Mouse (Mus musculus): Measurements from ENCODE around the gene Lrrc4. TPM values are rescaled to one million over a fixed set of nuclear protein-coding genes. Genes with fewer than 3 reads are reported as not detected.

The Lrrc4 gene
- polyA plus RNA-seq, 1 experiment from 2014 or later = 0.87 TPM

DNA sequence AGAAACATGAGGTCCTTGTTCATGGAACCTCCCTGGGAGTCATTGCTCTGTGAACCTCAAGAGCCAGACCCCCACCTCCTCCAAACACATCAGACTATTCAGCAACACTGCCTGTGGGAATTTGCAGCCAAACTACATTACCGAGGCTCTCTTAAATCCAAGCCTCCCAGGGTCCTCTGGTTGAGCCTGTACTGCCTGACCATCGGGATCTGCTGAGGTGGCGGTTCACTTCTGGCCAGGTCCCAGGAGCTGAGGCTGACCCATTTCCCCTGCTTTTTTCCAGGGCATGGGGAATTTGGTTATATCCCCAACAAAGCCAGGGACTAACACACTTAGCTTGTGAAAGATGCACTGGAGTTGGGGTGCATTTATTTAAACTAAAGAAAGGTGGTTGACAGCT, 4.0 kb downstream of the Lrrc4 start:
- WGBS = 50% methylated on average over 3 of the region's 3 CpGs
- ATAC-seq (ENCODE audit: insufficient number of reproducible peaks, insufficient read depth, low FRiP score, low read depth) = no peak
- 0 out of 2 replicates have a peak, but pooled peaks cover 3% of the 10 kb centered on the region for H3K4me1 ChIP-seq (ENCODE audit: control insufficient read depth, insufficient read depth, low read length)

DNA sequence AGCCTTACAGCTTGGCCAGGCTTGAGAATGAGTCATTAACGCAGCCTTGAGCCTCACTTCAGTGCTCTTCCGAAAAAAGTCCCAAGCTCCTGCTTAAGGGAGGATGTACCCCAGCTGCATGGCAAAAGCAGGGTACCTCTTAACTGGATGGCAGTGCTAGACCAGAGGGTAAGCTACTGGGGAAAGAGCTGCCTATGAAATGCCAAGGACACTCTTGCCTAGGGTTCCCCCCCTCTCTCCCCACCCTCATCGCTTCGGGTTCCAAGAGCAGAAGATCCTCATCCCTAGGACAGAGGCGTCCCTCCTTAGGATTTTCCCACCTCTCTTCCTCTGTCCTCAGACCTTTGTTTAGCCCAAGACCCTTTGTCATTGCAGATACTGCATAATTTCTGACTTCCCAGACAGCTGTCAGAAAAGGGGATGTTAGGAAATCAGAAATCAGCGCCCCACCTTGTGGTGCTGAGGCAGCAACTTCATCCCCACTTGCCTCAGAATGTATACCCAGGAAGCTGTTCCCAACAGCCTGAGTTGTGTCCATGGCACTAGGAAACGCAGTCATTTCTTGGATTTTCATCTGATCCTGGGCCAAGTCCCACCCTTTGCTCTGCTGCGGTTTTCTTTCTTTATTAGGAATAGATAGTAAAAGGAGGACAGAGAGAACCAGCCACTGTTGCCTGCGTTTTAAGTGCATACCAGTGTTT, 4.7 kb downstream of the Lrrc4 start:
- 68% methylated on average over 9 of the region's 9 CpGs for WGBS
- Histone ChIP-seq H3K9ac (replicated peaks; ENCODE audit: low read depth, low read length) (no peak overlapping the region), H3K36me3 (ENCODE audit: control insufficient read depth, insufficient read depth, low read length) (no peaks in the 10 kb centered on the region), H3K4me2 (replicated peaks; ENCODE audit: low read depth, low read length) (no peak overlapping the region), H3K4me1 (ENCODE audit: control insufficient read depth, insufficient read depth, low read length) (0 out of 2 replicates have a peak, but pooled peaks cover 3% of the 10 kb centered on the region), H3K27ac (ENCODE audit: low read length) (no peak overlapping the region), H3K4me3 (ENCODE audit: low read depth, low read length) (no peak overlapping the region), H3K27me3 (ENCODE audit: control insufficient read depth, insufficient read depth, low read length) (peaks cover 14% of the 10 kb centered on the region), H3K9me3 (ENCODE audit: control insufficient read depth, low read depth, low read length) (no peaks in the 10 kb centered on the region)
- no peak for ATAC-seq (ENCODE audit: insufficient number of reproducible peaks, insufficient read depth, low FRiP score, low read depth)

More for the DNA sequence above, 4.0 kb downstream of the Lrrc4 start:
- H3K36me3 ChIP-seq (ENCODE audit: control insufficient read depth, insufficient read depth, low read length) = no peaks in the 10 kb centered on the region
- H3K9me3 ChIP-seq (ENCODE audit: control insufficient read depth, low read depth, low read length) = no peaks in the 10 kb centered on the region
- H3K4me2 ChIP-seq (replicated peaks; ENCODE audit: low read depth, low read length) = no peak overlapping the region
- no peak overlapping the region for H3K4me3 ChIP-seq (ENCODE audit: low read depth, low read length)
- H3K27ac ChIP-seq (ENCODE audit: low read length) = no peak overlapping the region
- peaks cover 14% of the 10 kb centered on the region for H3K27me3 ChIP-seq (ENCODE audit: control insufficient read depth, insufficient read depth, low read length)
- H3K9ac ChIP-seq (replicated peaks; ENCODE audit: low read depth, low read length) = no peak overlapping the region

DNA sequence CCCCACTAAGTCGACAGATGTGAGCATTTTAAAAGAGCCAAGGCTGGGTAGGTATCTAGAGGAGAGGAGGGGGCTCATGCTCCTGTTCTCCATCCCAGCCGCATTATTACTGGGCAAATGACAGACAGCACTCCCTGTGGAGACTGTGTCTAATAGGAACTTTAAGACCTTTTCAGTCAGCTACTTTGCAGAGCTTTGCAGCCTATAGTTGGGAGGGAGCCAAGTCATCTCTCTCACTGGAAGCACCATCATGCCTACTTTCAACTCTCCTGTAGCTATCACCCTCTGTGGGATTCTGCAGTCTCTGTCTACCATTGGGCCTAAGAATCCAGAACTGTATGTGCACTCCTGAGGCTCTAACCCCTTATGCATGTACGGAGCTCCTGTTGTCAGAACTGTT, 5.7 kb downstream of the Lrrc4 start:
- 82% methylated on average over 3 of the region's 3 CpGs for WGBS
- ATAC-seq (ENCODE audit: insufficient number of reproducible peaks, insufficient read depth, low FRiP score, low read depth) = no peak

DNA sequence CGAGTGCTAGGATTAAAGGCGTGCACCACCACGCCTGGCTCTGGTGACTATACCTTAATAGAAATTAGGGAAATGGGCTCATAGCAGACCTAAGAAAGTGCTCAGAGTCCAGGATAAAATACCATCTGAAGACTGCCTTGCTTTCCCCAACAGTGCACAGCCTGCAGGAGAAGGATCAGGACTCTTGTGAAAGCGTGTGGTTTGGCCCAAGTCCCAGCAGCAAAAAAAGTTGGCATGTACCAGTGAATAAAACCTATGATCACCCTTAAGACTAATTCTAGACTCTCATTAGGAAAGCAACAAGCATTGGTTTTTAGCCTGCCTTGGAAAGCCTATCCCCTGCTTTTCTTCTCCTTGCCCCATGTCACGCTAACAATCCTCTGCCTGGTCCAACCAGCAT, 7.7 kb downstream of the Lrrc4 start:
- H3K4me2 ChIP-seq (replicated peaks; ENCODE audit: low read depth, low read length) = no peak overlapping the region
- no peak overlapping the region for H3K27ac ChIP-seq (ENCODE audit: low read length)
- no peaks in the 10 kb centered on the region for H3K9me3 ChIP-seq (ENCODE audit: control insufficient read depth, low read depth, low read length)
- 93% methylated on average over 5 of the region's 5 CpGs for WGBS
- H3K36me3 ChIP-seq (ENCODE audit: control insufficient read depth, insufficient read depth, low read length) = no peaks in the 10 kb centered on the region
- H3K4me1 ChIP-seq (ENCODE audit: control insufficient read depth, insufficient read depth, low read length) = 0 out of 2 replicates have a peak, but pooled peaks cover 3% of the 10 kb centered on the region
- ATAC-seq (ENCODE audit: insufficient number of reproducible peaks, insufficient read depth, low FRiP score, low read depth) = no peak
- H3K9ac ChIP-seq (replicated peaks; ENCODE audit: low read depth, low read length) = no peak overlapping the region
- no peak overlapping the region for H3K4me3 ChIP-seq (ENCODE audit: low read depth, low read length)
- H3K27me3 ChIP-seq (ENCODE audit: control insufficient read depth, insufficient read depth, low read length) = no peaks in the 10 kb centered on the region

More for the DNA sequence above, 5.7 kb downstream of the Lrrc4 start:
- Histone ChIP-seq H3K4me1 (ENCODE audit: control insufficient read depth, insufficient read depth, low read length) (0 out of 2 replicates have a peak, but pooled peaks cover 3% of the 10 kb centered on the region), H3K36me3 (ENCODE audit: control insufficient read depth, insufficient read depth, low read length) (no peaks in the 10 kb centered on the region), H3K27me3 (ENCODE audit: control insufficient read depth, insufficient read depth, low read length) (peaks cover 8% of the 10 kb centered on the region; the same call in 1 of the 2 replicates), H3K9me3 (ENCODE audit: control insufficient read depth, low read depth, low read length) (no peaks in the 10 kb centered on the region), H3K27ac (ENCODE audit: low read length) (no peak overlapping the region), H3K4me2 (replicated peaks; ENCODE audit: low read depth, low read length) (no peak overlapping the region), H3K9ac (replicated peaks; ENCODE audit: low read depth, low read length) (no peak overlapping the region), H3K4me3 (ENCODE audit: low read depth, low read length) (no peak overlapping the region)

DNA sequence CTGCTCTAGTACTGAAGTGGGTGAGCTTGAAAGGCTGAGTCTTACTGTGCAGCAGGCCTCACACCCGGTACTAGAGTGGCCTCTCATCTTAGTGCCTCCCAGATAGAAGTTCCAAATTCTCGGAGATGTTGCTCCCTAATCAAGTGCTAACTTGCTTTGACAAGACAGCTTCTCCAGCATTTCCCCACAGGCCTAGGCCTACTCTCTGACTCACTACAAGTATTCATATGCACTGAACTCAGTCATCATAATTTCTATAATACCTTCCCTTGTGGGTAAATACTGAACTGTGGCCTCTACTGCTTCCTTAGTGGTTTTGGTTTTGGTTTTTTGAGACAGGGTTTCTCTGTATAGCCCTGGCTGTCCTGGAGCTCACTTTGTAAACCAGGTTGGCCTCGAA, 8.2 kb downstream of the Lrrc4 start:
- H3K9ac ChIP-seq (replicated peaks; ENCODE audit: low read depth, low read length) = no peak overlapping the region
- no peaks in the 10 kb centered on the region for H3K36me3 ChIP-seq (ENCODE audit: control insufficient read depth, insufficient read depth, low read length)
- H3K4me2 ChIP-seq (replicated peaks; ENCODE audit: low read depth, low read length) = no peak overlapping the region
- H3K4me1 ChIP-seq (ENCODE audit: control insufficient read depth, insufficient read depth, low read length) = 0 out of 2 replicates have a peak, but pooled peaks cover 3% of the 10 kb centered on the region
- no peak for ATAC-seq (ENCODE audit: insufficient number of reproducible peaks, insufficient read depth, low FRiP score, low read depth)
- WGBS = 85% methylated on average over 3 of the region's 3 CpGs
- no peak overlapping the region for H3K27ac ChIP-seq (ENCODE audit: low read length)
- H3K9me3 ChIP-seq (ENCODE audit: control insufficient read depth, low read depth, low read length) = no peaks in the 10 kb centered on the region
- no peak overlapping the region for H3K4me3 ChIP-seq (ENCODE audit: low read depth, low read length)
- no peaks in the 10 kb centered on the region for H3K27me3 ChIP-seq (ENCODE audit: control insufficient read depth, insufficient read depth, low read length)

DNA sequence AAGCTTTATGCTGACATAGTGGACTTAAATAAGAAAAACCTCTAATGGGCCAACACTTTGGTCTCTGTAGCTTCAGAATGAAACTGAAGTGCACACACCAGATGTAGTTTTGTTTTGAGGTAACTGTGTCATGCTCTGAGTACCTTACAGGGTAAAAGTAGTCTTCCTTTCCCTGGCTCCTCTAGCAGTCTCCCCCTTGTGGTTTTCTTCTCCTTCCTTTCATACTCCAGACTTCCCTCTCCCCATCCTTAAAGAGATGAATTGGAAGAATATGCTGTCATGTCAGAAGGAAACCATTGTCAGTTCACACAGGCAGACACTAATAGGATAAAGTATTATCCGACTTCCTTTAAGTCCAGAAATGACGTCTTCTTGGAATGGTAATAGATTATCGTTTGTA, 9.3 kb downstream of the Lrrc4 start:
- WGBS = 76% methylated on average over 3 of the region's 3 CpGs
- H3K4me1 ChIP-seq (ENCODE audit: control insufficient read depth, insufficient read depth, low read length) = 0 out of 2 replicates have a peak, but pooled peaks cover 3% of the 10 kb centered on the region
- ATAC-seq (ENCODE audit: insufficient number of reproducible peaks, insufficient read depth, low FRiP score, low read depth) = no peak
- no peak overlapping the region for H3K9ac ChIP-seq (replicated peaks; ENCODE audit: low read depth, low read length)
- H3K27me3 ChIP-seq (ENCODE audit: control insufficient read depth, insufficient read depth, low read length) = no peaks in the 10 kb centered on the region
- H3K36me3 ChIP-seq (ENCODE audit: control insufficient read depth, insufficient read depth, low read length) = no peaks in the 10 kb centered on the region
- no peak overlapping the region for H3K4me3 ChIP-seq (ENCODE audit: low read depth, low read length)
- no peak overlapping the region for H3K27ac ChIP-seq (ENCODE audit: low read length)
- no peak overlapping the region for H3K4me2 ChIP-seq (replicated peaks; ENCODE audit: low read depth, low read length)
- no peaks in the 10 kb centered on the region for H3K9me3 ChIP-seq (ENCODE audit: control insufficient read depth, low read depth, low read length)

DNA sequence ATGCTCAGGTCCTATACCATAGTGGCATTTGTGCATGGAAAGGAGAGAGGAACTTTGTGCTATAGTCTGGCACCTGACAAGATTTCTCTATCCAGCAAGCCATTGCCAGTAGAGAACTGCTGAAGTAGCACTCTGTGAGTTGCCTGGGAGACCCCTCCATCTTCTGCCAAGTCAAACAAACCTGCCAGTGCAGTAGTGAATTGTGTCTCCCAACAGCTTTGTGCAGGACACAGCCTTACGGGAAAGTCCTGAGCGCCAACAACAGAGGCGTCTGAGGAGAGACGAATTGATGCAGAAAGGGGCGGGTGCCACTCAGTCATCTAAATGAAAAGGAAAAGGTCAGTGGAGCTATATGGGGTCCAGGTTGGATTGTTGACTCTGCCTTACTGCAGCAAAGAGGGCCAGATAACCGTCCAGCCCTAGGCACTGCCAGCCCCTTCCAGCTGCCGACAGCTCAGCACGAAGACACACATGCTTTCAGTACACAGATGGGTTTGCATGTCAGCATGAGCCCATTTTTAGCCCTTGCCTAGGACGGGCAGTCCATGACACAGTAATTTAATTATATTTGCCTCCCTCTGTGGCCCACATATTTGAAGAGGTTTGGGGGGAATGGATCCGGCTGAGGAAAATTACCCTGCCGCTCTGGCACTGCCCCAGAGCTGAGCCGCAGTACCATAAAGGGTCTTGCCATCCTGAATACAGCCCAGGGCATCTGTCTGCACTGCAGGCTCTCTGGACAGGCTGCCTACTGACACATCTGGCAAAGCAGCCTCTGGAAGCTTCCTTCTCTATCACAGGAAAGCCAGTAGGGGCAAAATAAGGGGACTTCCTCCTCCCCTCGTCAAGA, 11.8 kb downstream of the Lrrc4 start:
- H3K9me3 ChIP-seq (ENCODE audit: control insufficient read depth, low read depth, low read length) = no peaks in the 10 kb centered on the region
- no peak overlapping the region for H3K4me3 ChIP-seq (ENCODE audit: low read depth, low read length)
- no peak overlapping the region for H3K4me2 ChIP-seq (replicated peaks; ENCODE audit: low read depth, low read length)
- H3K27me3 ChIP-seq (ENCODE audit: control insufficient read depth, insufficient read depth, low read length) = no peaks in the 10 kb centered on the region
- no peak for ATAC-seq (ENCODE audit: insufficient number of reproducible peaks, insufficient read depth, low FRiP score, low read depth)
- H3K9ac ChIP-seq (replicated peaks; ENCODE audit: low read depth, low read length) = no peak overlapping the region
- 70% methylated on average over 13 of the region's 13 CpGs for WGBS
- H3K36me3 ChIP-seq (ENCODE audit: control insufficient read depth, insufficient read depth, low read length) = no peaks in the 10 kb centered on the region
- no peaks in the 10 kb centered on the region; the same call in 1 of the 2 replicates for H3K4me1 ChIP-seq (ENCODE audit: control insufficient read depth, insufficient read depth, low read length)
- no peak overlapping the region for H3K27ac ChIP-seq (ENCODE audit: low read length)

DNA sequence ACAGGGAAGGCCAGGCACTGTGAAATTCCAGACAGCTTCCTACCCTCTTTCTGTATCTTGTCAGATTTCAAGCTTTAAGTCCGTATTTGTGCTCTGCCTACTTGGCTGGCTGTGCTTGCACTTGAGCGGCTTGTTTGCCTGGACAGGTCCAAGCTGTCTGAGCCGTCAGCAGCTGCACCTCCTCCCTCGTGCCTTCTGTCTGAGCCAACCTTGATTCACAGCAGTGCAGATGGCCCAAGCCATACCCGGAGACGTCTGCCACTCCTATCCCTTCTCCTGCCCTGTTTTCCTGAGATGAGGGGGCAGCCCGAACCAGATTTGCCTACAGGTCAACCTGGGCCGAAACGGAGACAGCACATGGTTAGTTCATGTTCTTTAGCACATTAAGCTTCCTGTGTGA, 14.5 kb downstream of the Lrrc4 start:
- Histone ChIP-seq H3K4me2 (replicated peaks; ENCODE audit: low read depth, low read length) (no peak overlapping the region), H3K36me3 (ENCODE audit: control insufficient read depth, insufficient read depth, low read length) (no peaks in the 10 kb centered on the region), H3K9ac (replicated peaks; ENCODE audit: low read depth, low read length) (no peak overlapping the region), H3K9me3 (ENCODE audit: control insufficient read depth, low read depth, low read length) (no peaks in the 10 kb centered on the region), H3K27me3 (ENCODE audit: control insufficient read depth, insufficient read depth, low read length) (no peaks in the 10 kb centered on the region), H3K4me1 (ENCODE audit: control insufficient read depth, insufficient read depth, low read length) (no peaks in the 10 kb centered on the region; the same call in 1 of the 2 replicates), H3K4me3 (ENCODE audit: low read depth, low read length) (no peak overlapping the region), H3K27ac (ENCODE audit: low read length) (no peak overlapping the region)
- ATAC-seq (ENCODE audit: insufficient number of reproducible peaks, insufficient read depth, low FRiP score, low read depth) = no peak
- WGBS = 47% methylated on average over 9 of the region's 9 CpGs

Measured in stomach, embryonic 14.5 days (tissue).